Mouse (Mus musculus): Measurements from ENCODE around the gene Cacna2d3. TPM values are rescaled to one million over a fixed set of nuclear protein-coding genes. Genes with fewer than 3 reads are reported as not detected.

Cacna2d3 gene
- polyA plus RNA-seq, 1 experiment from 2014 or later = 0.92 TPM

DNA sequence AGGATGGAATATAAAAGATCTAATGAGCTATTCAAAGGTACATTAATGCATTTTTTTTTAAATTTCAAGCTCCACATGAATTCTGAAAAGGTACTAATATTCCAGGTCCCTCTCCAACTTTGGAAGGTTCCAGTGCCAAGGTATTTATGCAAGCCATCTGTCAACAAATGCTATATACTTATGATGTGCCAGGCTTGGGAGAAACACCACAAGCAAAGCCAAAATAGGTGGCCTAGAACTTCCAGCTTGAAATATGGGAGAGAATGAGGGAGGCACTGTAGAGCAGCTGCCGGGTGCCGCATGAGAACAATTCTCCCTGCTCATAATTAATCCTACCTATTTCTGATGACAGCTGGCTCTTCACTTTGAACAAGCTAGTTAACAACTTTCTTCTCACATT, 860.5 kb downstream of the Cacna2d3 start:
- Histone ChIP-seq H3K4me2 (ENCODE audit: low read depth, low read length) (no peak overlapping the region), H3K9ac (ENCODE audit: low read depth, low read length) (no peak overlapping the region), H3K9me3 (ENCODE audit: control insufficient read depth, low read length) (no peaks in the 10 kb centered on the region), H3K36me3 (ENCODE audit: control insufficient read depth, insufficient read depth, low read length) (no peaks in the 10 kb centered on the region), H3K27ac (ENCODE audit: low read length) (no peak overlapping the region), H3K4me3 (ENCODE audit: low read length) (no peak overlapping the region), H3K4me1 (ENCODE audit: control insufficient read depth, insufficient read depth, low read length) (no peaks in the 10 kb centered on the region), H3K27me3 (replicated peaks; ENCODE audit: control insufficient read depth, insufficient read depth, low read length) (no peaks in the 10 kb centered on the region)
- no peak for ATAC-seq
- WGBS = 86% methylated on average over 2 of the region's 2 CpGs

Other genes with a start within 250 kb of the Cacna2d3 start
- 239 and 255 TPM in 2 replicates for gene Selenok, start 246.4 kb upstream of the Cacna2d3 start, polyA plus RNA-seq (2015; fragmentation: Nextera tagmentation; extraction: Ambion mirVana)

Measured in intestine, embryonic 16.5 days (tissue).